Mouse (Mus musculus): Measurements from ENCODE around the gene 2010300C02Rik. TPM values are rescaled to one million over a fixed set of nuclear protein-coding genes. Genes with fewer than 3 reads are reported as not detected.

The 2010300C02Rik gene
- total and polyA plus RNA-seq, 2 experiments = 0.04 to 0.09 TPM

DNA sequence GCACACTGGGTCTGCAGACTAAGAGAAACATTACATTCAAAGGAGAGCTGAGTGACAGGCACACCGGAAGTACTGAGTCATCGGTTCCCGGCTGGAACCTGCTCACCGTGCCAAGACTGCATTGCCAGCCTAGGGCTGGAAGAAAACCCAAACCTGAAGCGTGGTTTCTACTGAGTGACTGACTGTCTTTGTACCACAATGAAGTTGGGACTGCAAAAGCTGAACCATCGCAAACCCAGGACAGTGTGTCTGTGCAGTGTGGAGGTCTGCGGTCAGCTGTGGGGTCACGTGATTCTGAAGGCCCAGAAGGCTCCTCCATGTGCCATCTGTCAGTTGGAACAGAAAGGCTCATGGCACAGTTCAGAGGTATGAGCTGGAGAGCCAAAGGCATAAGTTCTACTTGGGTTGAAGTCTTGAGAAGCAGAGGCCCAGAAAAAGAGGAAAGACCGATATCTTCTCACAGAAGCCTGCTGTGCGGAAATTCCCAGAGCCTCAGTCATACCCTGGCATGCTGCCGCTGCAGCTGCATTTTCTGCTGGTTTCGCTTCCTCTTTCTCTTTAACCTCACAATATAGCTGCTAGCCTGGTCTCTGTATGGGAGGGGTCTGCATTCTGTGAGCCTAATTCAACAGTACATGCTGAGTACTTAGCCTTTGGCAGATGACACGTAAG is 133.9 kb downstream of the 2010300C02Rik start:
- Histone ChIP-seq H3K9ac (ENCODE audit: low read depth, low read length) (no peak overlapping the region), H3K27me3 (ENCODE audit: control insufficient read depth, insufficient read depth, low read length) (0 out of 2 replicates have a peak, but pooled peaks cover 2% of the 10 kb centered on the region), H3K79me2 (ENCODE audit: control insufficient read depth, insufficient read depth, low read length) (no peaks in the 10 kb centered on the region), H3K36me3 (ENCODE audit: control insufficient read depth, insufficient read depth, low read length) (no peaks in the 10 kb centered on the region), H3K27ac (replicated peaks; ENCODE audit: insufficient read depth, low read depth, low read length) (peak overlapping the region; percentile 11; the same call in 1 of the 2 replicates), H3K4me1 (ENCODE audit: control insufficient read depth, insufficient read depth, low read length) (no peaks in the 10 kb centered on the region), H3K4me3 (ENCODE audit: insufficient read depth, low read depth, low read length) (no peak overlapping the region)
- peak; percentile 25 for DNase-seq (ENCODE audit: extremely low read depth, low read depth, low spot score)
- 73% methylated on average over 13 of the region's 13 CpGs for WGBS
- TF ChIP-seq POLR2A (IDR thresholded peaks at IDR 0.05; ENCODE audit: extremely low read depth, insufficient read depth, low read length) = no peak
- no peak for TF ChIP-seq CTCF (IDR thresholded peaks at IDR 0.05; ENCODE audit: low read depth, low read length)

DNA sequence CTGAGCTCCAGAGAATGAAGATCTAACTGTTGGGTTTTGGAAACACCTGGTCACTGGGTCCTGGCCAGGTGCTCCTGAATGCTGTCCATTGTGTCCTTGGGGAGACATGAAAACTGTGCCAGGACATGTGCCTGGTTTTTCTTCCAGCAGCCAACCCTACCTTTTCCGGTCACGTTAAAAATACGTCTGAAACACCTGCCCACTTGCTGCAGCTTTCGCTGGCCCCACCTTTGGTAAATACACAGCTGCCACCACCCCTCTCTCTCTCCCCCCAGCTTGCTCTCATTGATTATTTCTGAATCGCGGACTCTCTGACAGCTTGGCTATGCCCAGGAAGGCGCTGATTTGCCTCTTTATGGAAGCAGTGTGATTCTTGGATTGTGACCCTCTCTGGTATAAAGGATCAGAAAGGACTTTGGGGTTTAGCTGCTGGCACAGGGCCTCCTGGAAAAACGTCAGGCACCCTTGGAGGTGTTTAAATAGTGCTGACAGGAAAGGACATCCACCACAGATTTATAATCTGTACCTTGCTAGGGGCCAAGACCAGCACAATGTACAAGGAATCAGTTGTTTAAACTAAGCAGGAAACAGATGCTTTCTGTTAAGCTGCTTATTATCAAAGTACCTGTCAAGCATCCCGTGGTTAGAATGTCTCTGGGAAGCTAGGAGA is 136.0 kb downstream of the 2010300C02Rik start:
- H3K4me1 ChIP-seq (ENCODE audit: control insufficient read depth, insufficient read depth, low read length) = no peaks in the 10 kb centered on the region
- no peak for DNase-seq (ENCODE audit: extremely low read depth, low read depth, low spot score)
- H3K79me2 ChIP-seq (ENCODE audit: control insufficient read depth, insufficient read depth, low read length) = no peaks in the 10 kb centered on the region
- no peak for TF ChIP-seq POLR2A (IDR thresholded peaks at IDR 0.05; ENCODE audit: extremely low read depth, insufficient read depth, low read length)
- H3K27ac ChIP-seq (replicated peaks; ENCODE audit: insufficient read depth, low read depth, low read length) = no peak overlapping the region
- no peaks in the 10 kb centered on the region for H3K36me3 ChIP-seq (ENCODE audit: control insufficient read depth, insufficient read depth, low read length)
- no peak overlapping the region for H3K4me3 ChIP-seq (ENCODE audit: insufficient read depth, low read depth, low read length)
- 35% methylated on average over 9 of the region's 9 CpGs for WGBS
- no peak overlapping the region for H3K9ac ChIP-seq (ENCODE audit: low read depth, low read length)
- H3K27me3 ChIP-seq (ENCODE audit: control insufficient read depth, insufficient read depth, low read length) = 0 out of 2 replicates have a peak, but pooled peaks cover 2% of the 10 kb centered on the region

DNA sequence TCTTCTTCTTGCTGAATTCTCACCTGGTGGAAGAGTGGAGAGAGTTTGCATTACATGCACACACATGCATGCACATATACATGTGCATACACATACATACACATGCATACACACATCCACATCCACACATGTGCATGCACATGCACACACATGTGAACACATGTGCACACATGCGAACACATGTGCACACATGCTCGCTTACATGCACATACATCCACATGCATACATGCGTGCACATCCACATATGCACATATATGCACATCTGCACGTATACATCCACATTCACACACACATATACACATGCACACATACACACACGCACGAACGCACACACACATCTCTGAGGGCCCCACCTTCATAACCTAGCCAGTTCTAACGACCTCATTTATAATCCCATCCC is 136.7 kb downstream of the 2010300C02Rik start:
- TF ChIP-seq POLR2A (IDR thresholded peaks at IDR 0.05; ENCODE audit: extremely low read depth, insufficient read depth, low read length) (no peak), CTCF (IDR thresholded peaks at IDR 0.05; ENCODE audit: low read depth, low read length) (no peak)
- Histone ChIP-seq H3K79me2 (ENCODE audit: control insufficient read depth, insufficient read depth, low read length) (no peaks in the 10 kb centered on the region), H3K27ac (replicated peaks; ENCODE audit: insufficient read depth, low read depth, low read length) (no peak overlapping the region), H3K27me3 (ENCODE audit: control insufficient read depth, insufficient read depth, low read length) (0 out of 2 replicates have a peak, but pooled peaks cover 2% of the 10 kb centered on the region), H3K4me1 (ENCODE audit: control insufficient read depth, insufficient read depth, low read length) (no peaks in the 10 kb centered on the region), H3K9ac (ENCODE audit: low read depth, low read length) (no peak overlapping the region), H3K4me3 (ENCODE audit: insufficient read depth, low read depth, low read length) (no peak overlapping the region), H3K36me3 (ENCODE audit: control insufficient read depth, insufficient read depth, low read length) (no peaks in the 10 kb centered on the region)
- 93% methylated on average over 8 of the region's 8 CpGs for WGBS
- no peak for DNase-seq (ENCODE audit: extremely low read depth, low read depth, low spot score)

DNA sequence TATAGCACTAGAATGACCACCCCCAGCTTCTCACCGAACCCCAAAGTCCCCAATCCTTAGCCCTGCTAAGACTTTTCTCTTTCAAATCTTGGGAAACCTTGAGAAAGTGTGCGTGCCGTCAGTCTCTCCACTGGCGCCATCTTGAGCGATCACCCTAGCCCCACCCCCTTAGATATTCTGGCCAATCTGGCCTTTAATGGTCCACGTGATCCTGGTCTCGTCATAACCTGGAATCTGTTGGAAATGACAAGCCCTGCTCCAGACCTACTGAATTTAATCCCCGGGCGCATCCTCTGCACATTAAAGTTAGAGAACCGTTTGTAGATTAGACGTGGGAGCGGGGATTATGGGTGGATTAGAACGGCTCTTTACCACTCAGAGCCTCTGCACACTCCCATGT is 140.2 kb downstream of the 2010300C02Rik start:
- H3K4me1 ChIP-seq (ENCODE audit: control insufficient read depth, insufficient read depth, low read length) = no peaks in the 10 kb centered on the region
- H3K4me3 ChIP-seq (ENCODE audit: insufficient read depth, low read depth, low read length) = no peak overlapping the region
- 93% methylated on average over 13 of the region's 13 CpGs for WGBS
- TF ChIP-seq CTCF (IDR thresholded peaks at IDR 0.05; ENCODE audit: low read depth, low read length) (no peak), POLR2A (IDR thresholded peaks at IDR 0.05; ENCODE audit: extremely low read depth, insufficient read depth, low read length) (no peak)
- H3K27ac ChIP-seq (replicated peaks; ENCODE audit: insufficient read depth, low read depth, low read length) = no peak overlapping the region
- H3K9ac ChIP-seq (ENCODE audit: low read depth, low read length) = no peak overlapping the region
- H3K36me3 ChIP-seq (ENCODE audit: control insufficient read depth, insufficient read depth, low read length) = no peaks in the 10 kb centered on the region
- H3K79me2 ChIP-seq (ENCODE audit: control insufficient read depth, insufficient read depth, low read length) = no peaks in the 10 kb centered on the region
- 0 out of 2 replicates have a peak, but pooled peaks cover 2% of the 10 kb centered on the region for H3K27me3 ChIP-seq (ENCODE audit: control insufficient read depth, insufficient read depth, low read length)
- no peak for DNase-seq (ENCODE audit: extremely low read depth, low read depth, low spot score)

DNA sequence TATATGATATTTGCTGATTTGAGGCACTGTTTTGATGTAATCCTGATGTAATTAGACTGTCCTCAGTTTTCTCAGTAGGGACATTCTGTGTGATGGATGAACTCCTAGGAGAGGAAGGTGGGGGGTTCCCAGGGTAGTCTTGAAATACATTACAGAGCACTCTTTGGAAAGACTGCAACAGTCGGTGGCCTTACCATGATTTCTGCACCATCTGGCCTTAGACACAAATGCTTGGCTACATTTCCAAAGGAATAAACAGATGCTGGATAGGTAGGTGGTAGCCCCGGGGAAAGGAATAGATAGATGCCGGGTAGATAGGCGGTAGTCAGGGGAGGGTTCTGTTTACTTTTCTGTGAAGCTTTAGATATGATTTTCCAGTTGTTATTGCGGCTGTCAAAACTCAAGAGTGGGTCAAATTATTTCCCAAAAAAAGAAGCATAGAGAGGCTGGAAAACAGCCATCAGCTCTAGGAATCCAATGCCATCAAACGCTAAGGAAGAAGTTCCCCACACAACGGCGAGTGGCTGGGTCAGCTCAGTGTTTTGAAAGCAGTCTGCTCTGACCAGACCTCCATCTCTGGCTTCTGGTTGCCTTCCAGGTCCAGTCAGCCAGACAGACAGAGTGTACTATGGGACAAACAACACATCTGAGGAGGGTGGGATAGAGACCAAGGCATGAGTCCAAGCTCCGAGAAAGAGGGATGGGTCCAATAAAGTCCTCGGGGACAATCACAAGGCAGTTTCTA is 147.2 kb downstream of the 2010300C02Rik start:
- no peak for DNase-seq (ENCODE audit: extremely low read depth, low read depth, low spot score)
- H3K4me3 ChIP-seq (ENCODE audit: insufficient read depth, low read depth, low read length) = no peak overlapping the region
- no peak overlapping the region for H3K27ac ChIP-seq (replicated peaks; ENCODE audit: insufficient read depth, low read depth, low read length)
- no peaks in the 10 kb centered on the region for H3K36me3 ChIP-seq (ENCODE audit: control insufficient read depth, insufficient read depth, low read length)
- H3K27me3 ChIP-seq (ENCODE audit: control insufficient read depth, insufficient read depth, low read length) = no peaks in the 10 kb centered on the region
- no peak overlapping the region for H3K9ac ChIP-seq (ENCODE audit: low read depth, low read length)
- peaks cover 3% of the 10 kb centered on the region; the same call in 1 of the 2 replicates for H3K4me1 ChIP-seq (ENCODE audit: control insufficient read depth, insufficient read depth, low read length)
- TF ChIP-seq POLR2A (IDR thresholded peaks at IDR 0.05; ENCODE audit: extremely low read depth, insufficient read depth, low read length) (no peak), CTCF (IDR thresholded peaks at IDR 0.05; ENCODE audit: low read depth, low read length) (no peak)
- no peaks in the 10 kb centered on the region for H3K79me2 ChIP-seq (ENCODE audit: control insufficient read depth, insufficient read depth, low read length)
- 75% methylated on average over 10 of the region's 10 CpGs for WGBS

All from liver, adult 2 months (tissue).